Mouse (Mus musculus): Measurements from ENCODE around the gene Ddx24.

- no peak for TF ChIP-seq POLR2A (IDR thresholded peaks at IDR 0.05; ENCODE audit: control insufficient read depth, extremely low read depth, insufficient read depth, low read length, poor library complexity)
- TF ChIP-seq CTCF (IDR thresholded peaks at IDR 0.05; ENCODE audit: borderline replicate concordance, control insufficient read depth, extremely low read depth, insufficient read depth, low read length, poor library complexity): no peak
These were observed 458 bp downstream of the Ddx24 start for GRCm38 (mm10) chr12:103425016-103425728.
